Mouse (Mus musculus): ENCODE measurements around the gene Qpct.

- TF ChIP-seq CTCF (IDR thresholded peaks at IDR 0.05): no peak
- no peak for TF ChIP-seq EP300 (IDR thresholded peaks at IDR 0.05)
These were observed 56.5 kb downstream of the Qpct start for GRCm38 (mm10) chr17:79108238-79108637.
